Mouse (Mus musculus) adrenal gland, postnatal 14 days (tissue): ENCODE data around the gene 1700019D03Rik. TPM values are rescaled to one million over a fixed set of nuclear protein-coding genes. Genes with fewer than 3 reads are reported as not detected.

Source experiments
- DNase-seq: peaks from one replicate; pipeline ENCODE4 v3.0.0; 2021; ENCODE audit warnings: mixed read lengths
- long read RNA-seq, 2 experiments: library from polyadenylated mRNA; stranded (forward); transcript quantifications; one replicate each; pipeline ENCODE4 v2.0.0; 2021
- total RNA-seq: library from RNA; stranded (reverse); gene quantifications from 2 replicates; pipeline ENCODE4 v1.2.3, GENCODE M21; 2021

1700019D03Rik gene
- 0.33 and 1.6 TPM in 2 replicates for total RNA-seq
- long read RNA-seq, experiment 1: 0 reads
- long read RNA-seq, experiment 2: 0 reads

- no peak for DNase-seq
Measured at GRCm38 (mm10) chr1:53020079-53020478, at the start of gene 1700019D03Rik. 1700019D03Rik (minus strand) TSS chr1:53020179.

- no peak for DNase-seq
Measured at GRCm38 (mm10) chr1:53063921-53064320, 43.9 kb upstream of the 1700019D03Rik start.

- no peak for DNase-seq
Measured at GRCm38 (mm10) chr1:53061871-53062608, 42.1 kb upstream of the 1700019D03Rik start.

GRCm38 (mm10) chr1:53061340-53061739, 41.4 kb upstream of the 1700019D03Rik start, which contains the start of gene Mstn:
Mstn (plus strand) TSS chr1:53061640.
- DNase-seq: no peak

GRCm38 (mm10) chr1:53060499-53060898, 40.5 kb upstream of the 1700019D03Rik start:
- DNase-seq: no peak

GRCm38 (mm10) chr1:53059106-53059505, 39.1 kb upstream of the 1700019D03Rik start:
- DNase-seq: no peak

GRCm38 (mm10) chr1:53053087-53054022, 33.4 kb upstream of the 1700019D03Rik start:
- DNase-seq: peak; percentile 71

- no peak for DNase-seq
Measured at GRCm38 (mm10) chr1:53049763-53050427, 29.9 kb upstream of the 1700019D03Rik start.

- DNase-seq: no peak
Measured at GRCm38 (mm10) chr1:53037443-53037871, 17.5 kb upstream of the 1700019D03Rik start.

GRCm38 (mm10) chr1:53032550-53032949, 12.6 kb upstream of the 1700019D03Rik start:
- DNase-seq: no peak

GRCm38 (mm10) chr1:53018746-53019505, 1.1 kb downstream of the 1700019D03Rik start:
- DNase-seq: no peak

- DNase-seq: no peak
Measured at GRCm38 (mm10) chr1:53015606-53016005, 4.4 kb downstream of the 1700019D03Rik start.

GRCm38 (mm10) chr1:53014716-53015115, 5.3 kb downstream of the 1700019D03Rik start:
- no peak for DNase-seq

- no peak for DNase-seq
Measured at GRCm38 (mm10) chr1:52986692-52987091, 33.3 kb downstream of the 1700019D03Rik start.

GRCm38 (mm10) chr1:52973198-52973597, 46.8 kb downstream of the 1700019D03Rik start:
- DNase-seq: no peak

- no peak for DNase-seq
Measured at GRCm38 (mm10) chr1:52971881-52972503, 48.0 kb downstream of the 1700019D03Rik start.

GRCm38 (mm10) chr1:52964581-52964980, 55.4 kb downstream of the 1700019D03Rik start:
- DNase-seq: no peak

- DNase-seq: no peak
Measured at GRCm38 (mm10) chr1:52963097-52963496, 56.9 kb downstream of the 1700019D03Rik start.

GRCm38 (mm10) chr1:52960191-52960590, 59.8 kb downstream of the 1700019D03Rik start:
- DNase-seq: no peak

- DNase-seq: no peak
Measured at GRCm38 (mm10) chr1:52956746-52957145, 63.2 kb downstream of the 1700019D03Rik start.

GRCm38 (mm10) chr1:52955102-52955501, 64.9 kb downstream of the 1700019D03Rik start:
- peak; percentile 71 for DNase-seq
